Mouse (Mus musculus) limb, embryonic 11.5 days (tissue): Measurements from ENCODE around the gene Bak1. TPM values are rescaled to one million over a fixed set of nuclear protein-coding genes. Genes with fewer than 3 reads are reported as not detected.

Source experiments
- ATAC-seq: fragments of 200-750 bp; cut with Nextera tagmentation; 2 replicates; pipeline ENCODE4 v1.8.0; 2017; ENCODE audit warnings: low read depth; ENCODE audit not compliant: insufficient number of reproducible peaks, low FRiP score, low TSS enrichment
- DNase-seq: peaks from one replicate; pipeline ENCODE4 v3.0.0-alpha.2; 2015; ENCODE audit warnings: low spot score
- H3K27ac ChIP-seq: fragments of 300-500 bp; sonication (generic); replicated peaks from 2 replicates; pipeline ENCODE4 v1.5.1; 2014; ENCODE audit warnings: low read depth, mild to moderate bottlenecking, low read length
- H3K27me3 ChIP-seq: fragments of 300-500 bp; sonication (generic); 2 replicates; pipeline ENCODE4 v1.6.1; 2014; ENCODE audit warnings: mild to moderate bottlenecking, low read length, mixed read lengths; ENCODE audit not compliant: control insufficient read depth, insufficient read depth
- H3K36me3 ChIP-seq: fragments of 300-500 bp; sonication (generic); 2 replicates; pipeline ENCODE4 v1.6.1; 2014; ENCODE audit warnings: mild to moderate bottlenecking, low read length, moderate library complexity, mixed read lengths; ENCODE audit not compliant: control insufficient read depth, insufficient read depth
- H3K4me1 ChIP-seq: fragments of 300-500 bp; sonication (generic); 2 replicates; pipeline ENCODE4 v1.6.1; 2014; ENCODE audit warnings: low read length, mixed read lengths; ENCODE audit not compliant: control insufficient read depth, insufficient read depth
- H3K4me2 ChIP-seq: fragments of 300-500 bp; sonication (generic); 2 replicates; pipeline ENCODE4 v1.6.1; 2014; ENCODE audit warnings: low read depth, mild to moderate bottlenecking, moderate library complexity; ENCODE audit not compliant: severe bottlenecking
- H3K4me3 ChIP-seq: fragments of 300-500 bp; sonication (generic); 2 replicates; pipeline ENCODE4 v1.5.1; 2014; ENCODE audit warnings: low read depth, low read length
- H3K9ac ChIP-seq: fragments of 300-500 bp; sonication (generic); 2 replicates; pipeline ENCODE4 v1.6.1; 2014; ENCODE audit warnings: mild to moderate bottlenecking, low read length
- H3K9me3 ChIP-seq: fragments of 300-500 bp; sonication (generic); 2 replicates; pipeline ENCODE4 v1.6.1; 2016; ENCODE audit warnings: low read length; ENCODE audit not compliant: control insufficient read depth
- WGBS: fragments of 180-500 bp; shearing (Covaris S2); extraction: QIAGEN DNeasy Blood & Tissue Kit; methylation state at CpG from one replicate; pipeline ENCODE4 v1.1.7; 2014; 5-methylcytosine and 5-hydroxymethylcytosine counted together
- polyA plus RNA-seq: library from polyadenylated mRNA; unstranded; fragments of >200 nt; fragmentation: Nextera tagmentation; extraction: Ambion mirVana; gene quantifications from 2 replicates; pipeline ENCODE4 v1.2.1, GENCODE M21; 2014

Gene Bak1
- polyA plus RNA-seq, 1 experiment from 2014 or later = 15.6 TPM

GRCm38 (mm10) chr17:27047762-27048444 is 19.1 kb upstream of the Bak1 start:
- Histone ChIP-seq H3K36me3 (no peaks in the 10 kb centered on the region), H3K4me1 (peaks cover 9% of the 10 kb centered on the region), H3K27me3 (no peaks in the 10 kb centered on the region), H3K27ac (peak overlapping the region; percentile 75; the same call in 1 of the 2 replicates), H3K9ac (peak overlapping the region; percentile 39; the same call in 1 of the 2 replicates), H3K4me3 (no peak overlapping the region), H3K4me2 (no peak overlapping the region), H3K9me3 (no peaks in the 10 kb centered on the region; the same call in 1 of the 2 replicates)
- DNase-seq = peak; percentile 49
- WGBS = 78% methylated on average over 14 of the region's 14 CpGs
- ATAC-seq = no peak

- Histone ChIP-seq H3K4me1 (peaks cover 22% of the 10 kb centered on the region), H3K27me3 (no peaks in the 10 kb centered on the region), H3K4me3 (no peak overlapping the region), H3K9me3 (no peaks in the 10 kb centered on the region), H3K36me3 (no peaks in the 10 kb centered on the region), H3K4me2 (no peak overlapping the region), H3K27ac (no peak overlapping the region), H3K9ac (no peak overlapping the region)
- ATAC-seq = no peak
- DNase-seq = no peak
- 92% methylated on average over 6 of the region's 6 CpGs for WGBS
Observed at GRCm38 (mm10) chr17:27045164-27045563, 16.4 kb upstream of the Bak1 start.

- Histone ChIP-seq H3K27me3 (no peaks in the 10 kb centered on the region), H3K36me3 (no peaks in the 10 kb centered on the region), H3K9me3 (no peaks in the 10 kb centered on the region), H3K4me3 (no peak overlapping the region), H3K27ac (0 out of 2 replicates have a peak overlapping the region, but pooled peaks have one; percentile 30), H3K4me1 (peaks cover 45% of the 10 kb centered on the region), H3K9ac (0 out of 2 replicates have a peak overlapping the region, but pooled peaks have one; percentile 13), H3K4me2 (no peak overlapping the region)
- DNase-seq (no peak), ATAC-seq (no peak)
- WGBS = 56% methylated on average over 6 of the region's 6 CpGs
Observed at GRCm38 (mm10) chr17:27042840-27043239, 14.0 kb upstream of the Bak1 start.

GRCm38 (mm10) chr17:27041787-27042055 is 12.9 kb upstream of the Bak1 start:
- no peaks in the 10 kb centered on the region for H3K27me3 ChIP-seq
- no peak overlapping the region for H3K4me2 ChIP-seq
- no peaks in the 10 kb centered on the region for H3K9me3 ChIP-seq
- H3K4me1 ChIP-seq = peaks cover 48% of the 10 kb centered on the region
- no peak overlapping the region for H3K4me3 ChIP-seq
- WGBS = 95% methylated on average over 2 of the region's 2 CpGs
- DNase-seq = no peak
- ATAC-seq = no peak
- no peaks in the 10 kb centered on the region for H3K36me3 ChIP-seq
- no peak overlapping the region for H3K9ac ChIP-seq
- 0 out of 2 replicates have a peak overlapping the region, but pooled peaks have one; percentile 90 for H3K27ac ChIP-seq

- H3K27ac ChIP-seq = peak overlapping the region; percentile 90
- H3K4me1 ChIP-seq = peaks cover 48% of the 10 kb centered on the region
- H3K36me3 ChIP-seq = no peaks in the 10 kb centered on the region
- no peak overlapping the region for H3K4me3 ChIP-seq
- ATAC-seq (no peak), DNase-seq (no peak)
- H3K9ac ChIP-seq = no peak overlapping the region
- H3K9me3 ChIP-seq = no peaks in the 10 kb centered on the region
- 49% methylated on average over 10 of the region's 13 CpGs for WGBS
- H3K27me3 ChIP-seq = no peaks in the 10 kb centered on the region
- no peak overlapping the region for H3K4me2 ChIP-seq
Observed at GRCm38 (mm10) chr17:27041046-27041786, 12.4 kb upstream of the Bak1 start.

- peak overlapping the region; percentile 90 for H3K27ac ChIP-seq
Observed at GRCm38 (mm10) chr17:27040304-27041045, 11.7 kb upstream of the Bak1 start.

GRCm38 (mm10) chr17:27039432-27040102 is 10.8 kb upstream of the Bak1 start:
- Histone ChIP-seq H3K9ac (peak overlapping the region; percentile 43), H3K36me3 (no peaks in the 10 kb centered on the region), H3K9me3 (no peaks in the 10 kb centered on the region), H3K27ac (peak overlapping the region; percentile 90), H3K4me1 (peaks cover 48% of the 10 kb centered on the region), H3K4me3 (no peak overlapping the region), H3K27me3 (no peaks in the 10 kb centered on the region), H3K4me2 (peak overlapping the region; percentile 28; the same call in 1 of the 2 replicates)
- no peak for DNase-seq
- WGBS = 63% methylated on average over 10 of the region's 10 CpGs
- ATAC-seq = no peak

More at GRCm38 (mm10) chr17:27040304-27041045, 11.7 kb upstream of the Bak1 start:
- H3K9ac ChIP-seq = peak overlapping the region; percentile 43
- DNase-seq (peak; percentile 80), ATAC-seq (peak; percentile 29; the same call in 1 of the 2 replicates)
- no peak overlapping the region for H3K4me3 ChIP-seq
- no peaks in the 10 kb centered on the region for H3K36me3 ChIP-seq
- WGBS = 7% methylated on average over 20 of the region's 20 CpGs
- peak overlapping the region; percentile 28 for H3K4me2 ChIP-seq
- no peaks in the 10 kb centered on the region for H3K9me3 ChIP-seq
- no peaks in the 10 kb centered on the region for H3K27me3 ChIP-seq
- H3K4me1 ChIP-seq = peaks cover 48% of the 10 kb centered on the region
